Mouse (Mus musculus) lung, adult 18-20 months (tissue): ENCODE results near the gene Vmn1r158.
"Not testable (repeated sequence)": the region's sequence is repeated elsewhere in the genome, so short reads cannot be mapped to it uniquely, and the experiment has no call there.

ENCODE experiments used
- DNase-seq, 2 experiments: peaks; one replicate each; pipeline ENCODE4 v3.0.0; 2022; ENCODE audit warnings: mixed read lengths in 2 of 2

Gene Vmn1r158

GRCm38 (mm10) chr7:22790682-22791081 lies at the start of gene Vmn1r158:
Vmn1r158 (minus strand) TSS chr7:22790782.
- DNase-seq = not testable (repeated sequence)

DNA sequence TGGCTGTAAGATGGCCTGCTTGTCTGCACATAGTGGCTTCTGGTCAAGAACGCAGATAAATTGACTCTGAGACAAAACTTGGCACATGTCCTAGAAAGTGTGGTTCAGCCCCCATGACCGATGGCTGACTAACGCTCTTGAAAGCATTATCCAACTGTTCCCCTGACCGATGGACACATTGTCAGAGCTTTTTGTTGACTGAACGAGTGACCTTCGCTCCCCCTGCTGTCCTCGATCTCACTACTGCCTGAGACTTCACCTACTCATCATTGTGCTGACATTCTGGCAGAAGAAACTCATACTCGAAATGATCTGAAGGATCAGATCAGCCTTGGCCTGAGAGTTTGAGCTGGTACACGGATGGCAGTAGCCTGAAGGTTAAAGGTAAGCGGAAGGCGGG lies 14.6 kb downstream of the Vmn1r158 start:
- not testable (repeated sequence) for DNase-seq

GRCm38 (mm10) chr7:22761397-22761796 lies 29.2 kb downstream of the Vmn1r158 start, which contains the start of gene Vmn1r157:
Vmn1r157 (plus strand) TSS chr7:22761697.
- not testable (repeated sequence) for DNase-seq
